Mouse (Mus musculus) gastrocnemius, adult 2 months (tissue): Measurements from ENCODE around the gene Nr2c2ap. TPM values are rescaled to one million over a fixed set of nuclear protein-coding genes. Genes with fewer than 3 reads are reported as not detected.
A peak's percentile ranks its signal among the peaks of the same experiment; 100 is the strongest.

Source experiments
- DNase-seq: peaks from one replicate; pipeline ENCODE4 v3.0.0; 2022
- H3K27ac ChIP-seq: fragments of 200-600 bp; 2 replicates; pipeline ENCODE4 v1.8.1; 2022; ENCODE audit warnings: mild to moderate bottlenecking
- H3K4me3 ChIP-seq: fragments of 200-600 bp; 2 replicates; pipeline ENCODE4 v1.8.1; 2022; ENCODE audit warnings: mild to moderate bottlenecking, moderate library complexity
- CTCF ChIP-seq: fragments of 200-600 bp; IDR thresholded peaks from 2 replicates; pipeline ENCODE4 v1.8.1; 2022; ENCODE audit warnings: antibody characterized with exemption, mild to moderate bottlenecking, moderate library complexity
- intact Hi-C: fragments of 180-260 bp; cut with DNase I; formaldehyde crosslinking; loops from one replicate; pipeline ENCODE4 v1.15.1; 2025
- total RNA-seq, 2 experiments: library from RNA; stranded (reverse); gene quantifications; 2 replicates each; pipeline ENCODE4 v1.2.3; 2021

Gene Nr2c2ap
- total RNA-seq, 2 experiments from 2014 or later, result 4.3 to 6.5 TPM

- H3K4me3 ChIP-seq, result peak overlapping the region; percentile 47
- peak; percentile 62 for DNase-seq
- intact Hi-C loops, result loop anchor here (1.0 to 2.0 kb wide), 3 partner anchors 19 to 118 kb away; no protein-coding TSS in a partner anchor
- TF ChIP-seq CTCF, result peak; percentile 73
- H3K27ac ChIP-seq, result no peak overlapping the region
Measured at GRCm38 (mm10) chr8:70104506-70104905, 26.6 kb upstream of the Nr2c2ap start.

- no peak for DNase-seq
- TF ChIP-seq CTCF, result no peak
- intact Hi-C loops, result loop anchor here (1.0 to 2.0 kb wide), 3 partner anchors 18 to 118 kb away; no protein-coding TSS in a partner anchor
- no peak overlapping the region for H3K27ac ChIP-seq
- peak overlapping the region; percentile 47 for H3K4me3 ChIP-seq
Measured at GRCm38 (mm10) chr8:70104922-70105321, 26.2 kb upstream of the Nr2c2ap start.

- TF ChIP-seq CTCF, result no peak
- no peak overlapping the region for H3K27ac ChIP-seq
- intact Hi-C loops, result no loop called here
- no peak for DNase-seq
- no peak overlapping the region for H3K4me3 ChIP-seq
Measured at GRCm38 (mm10) chr8:70110451-70110850, 20.7 kb upstream of the Nr2c2ap start.

- no peak for DNase-seq
- Histone ChIP-seq H3K4me3 (no peak overlapping the region), H3K27ac (no peak overlapping the region)
- TF ChIP-seq CTCF, result no peak
- intact Hi-C loops, result no loop called here
Measured at GRCm38 (mm10) chr8:70111192-70111795, 19.8 kb upstream of the Nr2c2ap start.

- no peak for DNase-seq
- intact Hi-C loops, result no loop called here
- Histone ChIP-seq H3K4me3 (no peak overlapping the region), H3K27ac (no peak overlapping the region)
- TF ChIP-seq CTCF, result no peak
Measured at GRCm38 (mm10) chr8:70112401-70113016, 18.6 kb upstream of the Nr2c2ap start.

GRCm38 (mm10) chr8:70114488-70114887, 16.6 kb upstream of the Nr2c2ap start:
- no peak overlapping the region for H3K27ac ChIP-seq
- H3K4me3 ChIP-seq, result no peak overlapping the region
- no peak for TF ChIP-seq CTCF
- intact Hi-C loops, result no loop called here
- no peak for DNase-seq

- TF ChIP-seq CTCF, result no peak
- no peak for DNase-seq
- Histone ChIP-seq H3K4me3 (no peak overlapping the region), H3K27ac (no peak overlapping the region)
- intact Hi-C loops, result no loop called here
Measured at GRCm38 (mm10) chr8:70114892-70115291, 16.2 kb upstream of the Nr2c2ap start.

GRCm38 (mm10) chr8:70117611-70118010, 13.5 kb upstream of the Nr2c2ap start:
- DNase-seq, result no peak
- Histone ChIP-seq H3K4me3 (no peak overlapping the region), H3K27ac (no peak overlapping the region)
- intact Hi-C loops, result no loop called here
- TF ChIP-seq CTCF, result no peak

GRCm38 (mm10) chr8:70118726-70119700, 12.1 kb upstream of the Nr2c2ap start:
- intact Hi-C loops, result no loop called here
- no peak for TF ChIP-seq CTCF
- no peak overlapping the region for H3K4me3 ChIP-seq
- no peak overlapping the region for H3K27ac ChIP-seq
- no peak for DNase-seq

- TF ChIP-seq CTCF, result no peak
- H3K27ac ChIP-seq, result no peak within 1 kb of the TSS
- intact Hi-C loops, result no loop called here
- DNase-seq, result peak; percentile 54
- no peak within 1 kb of the TSS for H3K4me3 ChIP-seq
Measured at GRCm38 (mm10) chr8:70120667-70121066, 10.5 kb upstream of the Nr2c2ap start, which contains the start of gene Ncan. Gene Ncan, minus strand, starts transcription at chr8:70120873.

- intact Hi-C loops, result loop anchor here (1.0 kb wide), 1 partner anchor 19 kb away; no protein-coding TSS in a partner anchor
- Histone ChIP-seq H3K27ac (no peak overlapping the region), H3K4me3 (no peak overlapping the region)
- peak; percentile 73 for TF ChIP-seq CTCF
- DNase-seq, result no peak
Measured at GRCm38 (mm10) chr8:70122863-70123262, 8.3 kb upstream of the Nr2c2ap start.

GRCm38 (mm10) chr8:70124992-70125391, 6.1 kb upstream of the Nr2c2ap start:
- intact Hi-C loops, result no loop called here
- no peak overlapping the region for H3K4me3 ChIP-seq
- DNase-seq, result no peak
- H3K27ac ChIP-seq, result no peak overlapping the region
- no peak for TF ChIP-seq CTCF

- DNase-seq, result peak; percentile 80
- TF ChIP-seq CTCF, result no peak
- Histone ChIP-seq H3K27ac (peak overlapping the region; percentile 78), H3K4me3 (no peak overlapping the region)
- intact Hi-C loops, result no loop called here
Measured at GRCm38 (mm10) chr8:70128435-70128834, 2.7 kb upstream of the Nr2c2ap start.
